Mouse (Mus musculus) heart, postnatal 0 days (tissue): ENCODE results near the gene Srd5a1.

Experiments
- CTCF ChIP-seq: IDR thresholded peaks from 2 replicates; pipeline ENCODE4 v1.5.1; 2016; ENCODE audit warnings: antibody characterized with exemption, control low read depth, low read depth
- EP300 ChIP-seq: IDR thresholded peaks from 2 replicates; pipeline ENCODE4 v1.6.1; 2016; ENCODE audit warnings: antibody characterized with exemption, low read depth

DNA sequence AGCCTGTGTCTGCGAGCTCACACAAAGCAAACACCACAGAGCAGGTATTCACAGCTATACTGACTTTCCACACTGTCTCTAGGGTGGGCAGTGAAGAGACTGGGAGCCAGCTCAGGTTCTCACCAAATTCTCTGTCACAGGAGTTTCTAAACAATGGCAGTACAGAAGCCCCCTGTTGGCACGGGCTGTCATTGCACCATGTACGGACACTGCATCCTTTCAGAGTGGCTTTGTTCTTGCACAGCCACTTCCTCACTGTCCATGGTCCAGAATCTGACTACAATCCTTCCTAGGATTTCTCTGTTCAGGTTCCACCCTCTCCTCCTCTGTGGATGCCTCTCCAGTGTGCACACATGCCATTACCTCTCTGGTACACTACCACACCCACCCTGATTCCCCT is 66.2 kb downstream of the Srd5a1 start:
- TF ChIP-seq CTCF = peak; percentile 47
- no peak for TF ChIP-seq EP300
